In the genomic region with DNA sequence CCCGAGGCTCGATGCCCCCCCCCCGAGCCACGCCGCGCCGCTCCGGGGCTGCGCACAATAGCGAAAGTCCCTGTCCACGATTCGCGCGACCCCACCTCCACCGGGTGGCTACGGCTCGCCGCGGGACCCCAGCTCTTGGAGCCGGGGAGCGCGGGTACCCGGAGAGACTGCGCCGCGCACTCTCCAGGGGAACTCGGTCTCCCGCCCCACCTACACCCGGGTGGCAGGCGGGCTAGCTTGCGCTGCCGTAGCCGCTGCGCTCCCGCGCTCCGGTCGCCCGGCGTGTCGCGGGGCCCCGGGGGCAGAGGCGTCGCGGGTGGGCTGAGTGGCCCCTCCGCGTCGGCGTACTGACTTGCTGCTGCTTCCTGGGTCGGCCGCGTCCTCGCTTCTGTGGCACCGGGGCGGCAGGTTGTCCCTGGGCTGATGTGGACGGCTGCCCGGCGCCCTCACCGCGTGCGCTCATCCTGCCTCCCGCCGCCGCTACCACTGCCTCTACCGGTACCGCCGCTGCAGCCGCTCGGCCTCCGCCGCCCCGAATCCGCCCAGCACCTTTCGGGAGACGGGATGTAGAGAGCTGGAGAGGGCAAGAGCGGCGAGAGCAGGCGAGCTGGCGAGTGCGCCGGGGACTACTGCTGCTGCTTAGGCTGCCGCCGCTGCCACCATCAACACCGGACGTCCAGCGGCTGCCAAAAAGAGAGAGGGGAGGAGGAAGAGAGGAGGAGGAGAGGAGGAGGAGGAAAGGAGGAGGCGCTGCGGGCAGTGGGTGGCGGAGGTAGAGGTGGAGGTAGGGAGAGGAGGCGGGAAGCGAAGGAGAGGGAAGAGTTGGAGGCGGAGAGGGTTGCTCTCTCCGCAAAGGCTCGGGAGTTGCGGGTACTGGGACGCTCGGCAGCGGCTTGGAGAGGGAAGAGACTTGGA, we compare ENCODE assay signal across 9 mouse cellular contexts. TPM values are rescaled to one million over a fixed set of nuclear protein-coding genes. Genes with fewer than 3 reads are reported as not detected.
A peak's percentile ranks its signal among the peaks of the same experiment; 100 is the strongest.
DNase-seq lines count a peak whose midpoint lies in the region; ATAC-seq and TF ChIP-seq lines count a peak whose summit lies in the region.
"Had no signal": no experiment of that assay in that cellular context is flagged by ENCODE, and none has a peak within 500 bp of the region (broad histone marks: within the 10 kb centered on the region; RNA-seq: fewer than 3 reads in every experiment).

TSS of gene Hmga2 (minus strand) at position 869 of the 915 bp plus-strand sequence.

- H3K4me1 ChIP-seq in embryonic facial prominence, embryonic 13.5 days = peaks cover 11% of the 10 kb centered on the region; the same call in 1 of the 2 replicates
- H3K4me1 ChIP-seq in hindbrain, embryonic 10.5 days (replicated peaks) = peaks cover 49% of the 10 kb centered on the region
- H3K4me1 ChIP-seq in liver, adult 2 months (ENCODE audit: control insufficient read depth, insufficient read depth, low read length) = peaks cover 10% of the 10 kb centered on the region
- H3K4me1 ChIP-seq in midbrain, embryonic 16.5 days (ENCODE audit: control insufficient read depth, insufficient read depth, low read length) = peaks cover 42% of the 10 kb centered on the region

- no peaks in the 10 kb centered on the region for H3K9me3 ChIP-seq in embryonic facial prominence, embryonic 13.5 days
- H3K9me3 ChIP-seq in hindbrain, embryonic 10.5 days = no peaks in the 10 kb centered on the region
- no peaks in the 10 kb centered on the region for H3K9me3 ChIP-seq in midbrain, embryonic 16.5 days (replicated peaks; ENCODE audit: control insufficient read depth, low read length, poor library complexity, severe bottlenecking)

- H3K27ac ChIP-seq in embryonic facial prominence, embryonic 13.5 days = peak within 1 kb of the TSS; percentile 97
- H3K27ac ChIP-seq in hindbrain, embryonic 10.5 days = peak within 1 kb of the TSS; percentile 99
- no peak within 1 kb of the TSS for H3K27ac ChIP-seq in liver, adult 2 months (replicated peaks; ENCODE audit: insufficient read depth, low read depth, low read length)
- H3K27ac ChIP-seq in midbrain, embryonic 16.5 days (ENCODE audit: low read length) = peak within 1 kb of the TSS; percentile 52

- no peaks in the 10 kb centered on the region for H3K79me2 ChIP-seq in liver, adult 2 months (ENCODE audit: control insufficient read depth, insufficient read depth, low read length)

- no peak for TF ChIP-seq CTCF in liver, adult 2 months (IDR thresholded peaks at IDR 0.05; ENCODE audit: low read depth, low read length)

- H3K27me3 ChIP-seq in embryonic facial prominence, embryonic 13.5 days = no peaks in the 10 kb centered on the region
- no peaks in the 10 kb centered on the region for H3K27me3 ChIP-seq in hindbrain, embryonic 10.5 days (ENCODE audit: insufficient read depth, poor library complexity, severe bottlenecking)
- H3K27me3 ChIP-seq in liver, adult 2 months (ENCODE audit: control insufficient read depth, insufficient read depth, low read length) = peaks cover 31% of the 10 kb centered on the region
- peaks cover 8% of the 10 kb centered on the region for H3K27me3 ChIP-seq in midbrain, embryonic 16.5 days (ENCODE audit: control insufficient read depth, insufficient read depth, low read depth, low read length)

- TF ChIP-seq POLR2A in liver, adult 2 months (IDR thresholded peaks at IDR 0.05; ENCODE audit: extremely low read depth, insufficient read depth, low read length) = no peak

- H3K4me3 ChIP-seq in embryonic facial prominence, embryonic 13.5 days = peak within 1 kb of the TSS; percentile 91
- H3K4me3 ChIP-seq in hindbrain, embryonic 10.5 days = peak within 1 kb of the TSS; percentile 90
- peak within 1 kb of the TSS; percentile 49 for H3K4me3 ChIP-seq in liver, adult 2 months (ENCODE audit: insufficient read depth, low read depth, low read length)
- H3K4me3 ChIP-seq in midbrain, embryonic 16.5 days (ENCODE audit: low read depth, low read length) = peak within 1 kb of the TSS; percentile 54

- DNase-seq in cerebellum, postnatal 10 days = peak; percentile 50
- DNase-seq in ES-CJ7 (ENCODE audit: low read depth, low spot score) = peak; percentile 67
- DNase-seq in hindbrain, embryonic 10.5 days (ENCODE audit: low spot score) = no peak
- DNase-seq in liver, adult 2 months (ENCODE audit: extremely low read depth, low read depth, low spot score) = no peak
- DNase-seq in thymus, postnatal 25 days = no peak

- 0 out of 2 replicates have a peak, but pooled peaks cover 3% of the 10 kb centered on the region for H3K36me3 ChIP-seq in embryonic facial prominence, embryonic 13.5 days
- peaks cover 7% of the 10 kb centered on the region; the same call in 1 of the 2 replicates for H3K36me3 ChIP-seq in hindbrain, embryonic 10.5 days
- H3K36me3 ChIP-seq in liver, adult 2 months (ENCODE audit: control insufficient read depth, insufficient read depth, low read length) = no peaks in the 10 kb centered on the region
- H3K36me3 ChIP-seq in midbrain, embryonic 16.5 days (ENCODE audit: control insufficient read depth, insufficient read depth, low read length) = no peaks in the 10 kb centered on the region

- peak within 1 kb of the TSS; percentile 99 for H3K9ac ChIP-seq in embryonic facial prominence, embryonic 13.5 days
- peak within 1 kb of the TSS; percentile 51; the same call in 1 of the 2 replicates for H3K9ac ChIP-seq in liver, adult 2 months (ENCODE audit: low read depth, low read length)
- peak within 1 kb of the TSS; percentile 63 for H3K9ac ChIP-seq in midbrain, embryonic 16.5 days (ENCODE audit: low read depth, low read length)

- H3K4me2 ChIP-seq in embryonic facial prominence, embryonic 13.5 days = peak within 1 kb of the TSS; percentile 81
- peak within 1 kb of the TSS; percentile 97 for H3K4me2 ChIP-seq in midbrain, embryonic 16.5 days (ENCODE audit: low read length)

- no peak; the same call in 1 of the 2 replicates for ATAC-seq in cerebellum, adult (ENCODE audit: insufficient number of reproducible peaks, low FRiP score, low TSS enrichment)
- peak; percentile 82 for ATAC-seq in embryonic facial prominence, embryonic 13.5 days (ENCODE audit: insufficient number of reproducible peaks, insufficient read depth, low FRiP score, low TSS enrichment, low read depth)
- peak; percentile 76 for ATAC-seq in midbrain, embryonic 16.5 days

- WGBS in embryonic facial prominence, embryonic 13.5 days = under 1% methylated on average over 94 of the region's 99 CpGs
- under 1% methylated on average over 99 of the region's 99 CpGs for WGBS in hindbrain, embryonic 10.5 days
- WGBS in liver, adult 2 months = under 1% methylated on average over 97 of the region's 99 CpGs
- WGBS in midbrain, embryonic 16.5 days = under 1% methylated on average over 90 of the region's 99 CpGs

RNA-seq across cellular contexts. Expression of gene Hmga2, which starts in this region (rescaled TPM):
- polyA plus RNA-seq in embryonic facial prominence, embryonic 13.5 days (2015; fragmentation: Nextera tagmentation; extraction: Ambion mirVana) = 59.2 and 64.9 TPM in 2 replicates
- 30.6 and 49.7 TPM in 2 replicates for polyA plus RNA-seq in hindbrain, embryonic 10.5 days (2016; fragmentation: Nextera tagmentation; extraction: Ambion mirVana)
- 0.07 TPM in 1 of 2 replicates, not detected in the other for total RNA-seq in liver, adult 2 months (2014; rRNA removed)
- 0.05 TPM in 1 of 2 replicates, not detected in the other for polyA plus RNA-seq in liver, adult 2 months (2012; rRNA removed)
- 0.45 and 0.76 TPM in 2 replicates for polyA plus RNA-seq in midbrain, embryonic 16.5 days (2015; fragmentation: Nextera tagmentation; extraction: Ambion mirVana)
- total RNA-seq: heart, adult 18-20 months had no signal

Comparison
In these comparisons a context has a peak if more than half of its experiments do, and no peak if none do; other contexts are left out.
1. RNA of gene Hmga2 (polyA plus RNA-seq): 59.2 to 64.9 TPM in embryonic facial prominence, embryonic 13.5 days and 30.6 to 49.7 TPM in hindbrain, embryonic 10.5 days; 0.45 to 0.76 TPM in midbrain, embryonic 16.5 days and 0.05 TPM in liver, adult 2 months; every median in the first group is over 10 times any median in the second.
2. Peak in ATAC-seq, H3K4me3 ChIP-seq, H3K27ac ChIP-seq, H3K9ac ChIP-seq and H3K4me2 ChIP-seq in midbrain, embryonic 16.5 days; RNA of the gene not detected or under 1 TPM.
3. DNase-seq: peak in cerebellum, postnatal 10 days (2 of 2) and ES-CJ7 (single experiment); none in hindbrain, embryonic 10.5 days (single experiment), liver, adult 2 months (single experiment) and thymus, postnatal 25 days (single experiment).
4. Peak in every context shown above with its lines, with median percentiles within 50 percentile points of each other: H3K4me3 ChIP-seq and H3K9ac ChIP-seq.